In genomic region chr2:170127523-170127922, GRCm38 (mm10) we compare ENCODE assay signal across 11 mouse cellular contexts. TPM values are rescaled to one million over a fixed set of nuclear protein-coding genes. Genes with fewer than 3 reads are reported as not detected.
DNase-seq lines count a peak whose midpoint lies in the region; ATAC-seq and TF ChIP-seq lines count a peak whose summit lies in the region.
"Had no signal": no experiment of that assay in that cellular context is flagged by ENCODE, and none has a peak within 500 bp of the region (broad histone marks: within the 10 kb centered on the region; RNA-seq: fewer than 3 reads in every experiment).

No protein-coding gene starts in this region.

- no peak for TF ChIP-seq EP300 in MEL (IDR thresholded peaks at IDR 0.05; ENCODE audit: low read depth in 1 of 2, low read length in 2 of 2)

- no peaks in the 10 kb centered on the region for H3K9me3 ChIP-seq in forebrain, embryonic 13.5 days (replicated peaks)
- no peaks in the 10 kb centered on the region for H3K9me3 ChIP-seq in forebrain, embryonic 14.5 days (replicated peaks; ENCODE audit: control insufficient read depth, low read length)
- H3K9me3 ChIP-seq in lung, embryonic 14.5 days (ENCODE audit: low read depth, low read length) = no peaks in the 10 kb centered on the region
- no peaks in the 10 kb centered on the region for H3K9me3 ChIP-seq in MEL (replicated peaks; ENCODE audit: insufficient read depth, low read length)
- no peaks in the 10 kb centered on the region for H3K9me3 ChIP-seq in liver, embryonic 16.5 days (replicated peaks; ENCODE audit: control insufficient read depth, low read length)

- TF ChIP-seq CTCF in lung, embryonic 14.5 days (IDR thresholded peaks at IDR 0.05; ENCODE audit: low read depth) = no peak
- TF ChIP-seq CTCF in MEL (IDR thresholded peaks at IDR 0.05 in 2 of 3, conservative IDR thresholded peaks at IDR 0.05 in 1 of 3; ENCODE audit: control insufficient read depth in 1 of 3, insufficient read depth in 1 of 3, low read depth in 2 of 3, low read length in 3 of 3, poor library complexity in 1 of 3, severe bottlenecking in 1 of 3) = no peak

- no peak for DNase-seq in forebrain, embryonic 14.5 days (ENCODE audit: low spot score)
- no peak for DNase-seq in lung, embryonic 14.5 days
- no peak for DNase-seq in lung, postnatal 4 days
- DNase-seq in MEL (ENCODE audit: low read depth, low spot score) = no peak
- no peak for DNase-seq in left cerebral cortex, postnatal 10 days (ENCODE audit: extremely low spot score in 1 of 2, low spot score in 2 of 2)
- no peak for DNase-seq in layer of hippocampus, adult 18-20 months (ENCODE audit: low spot score in 2 of 2)
- DNase-seq: cerebellum, adult 9-11 months; heart, adult 18-20 months; layer of hippocampus, adult 9-11 months had no signal

- no peak for TF ChIP-seq RAD21 in MEL (IDR thresholded peaks at IDR 0.05; ENCODE audit: low read depth, low read length)

- ATAC-seq in forebrain, embryonic 13.5 days = no peak
- ATAC-seq in forebrain, embryonic 14.5 days = no peak
- ATAC-seq in lung, embryonic 14.5 days (ENCODE audit: insufficient read depth) = no peak
- ATAC-seq in liver, embryonic 16.5 days (ENCODE audit: low read depth) = no peak

- TF ChIP-seq POLR2A in MEL (IDR thresholded peaks at IDR 0.05; ENCODE audit: control insufficient read depth in 1 of 2, insufficient read depth in 1 of 2, low read depth in 1 of 2, low read length in 2 of 2, poor library complexity in 1 of 2) = no peak

- H3K27ac ChIP-seq in forebrain, embryonic 13.5 days = no peak overlapping the region
- no peak overlapping the region for H3K27ac ChIP-seq in forebrain, embryonic 14.5 days (ENCODE audit: low read depth, low read length)
- H3K27ac ChIP-seq in lung, embryonic 14.5 days (ENCODE audit: low read depth) = 0 out of 2 replicates have a peak overlapping the region, but pooled peaks have one; percentile 8
- peak overlapping the region; percentile 96 for H3K27ac ChIP-seq in MEL (ENCODE audit: control insufficient read depth, low read depth, low read length)
- H3K27ac ChIP-seq in liver, embryonic 16.5 days (ENCODE audit: low read length) = peak overlapping the region; percentile 90

- peaks cover 52% of the 10 kb centered on the region for H3K4me1 ChIP-seq in forebrain, embryonic 13.5 days
- peaks cover 21% of the 10 kb centered on the region for H3K4me1 ChIP-seq in forebrain, embryonic 14.5 days (ENCODE audit: control insufficient read depth, insufficient read depth, low read length)
- H3K4me1 ChIP-seq in lung, embryonic 14.5 days (ENCODE audit: insufficient read depth) = peaks cover 22% of the 10 kb centered on the region; the same call in 1 of the 2 replicates
- H3K4me1 ChIP-seq in MEL (ENCODE audit: control insufficient read depth in 1 of 2, insufficient read depth in 2 of 2, low read length in 2 of 2) = peaks cover 26 to 28% of the 10 kb centered on the region in 2 experiments
- H3K4me1 ChIP-seq in liver, embryonic 16.5 days (ENCODE audit: control insufficient read depth, low read depth, low read length) = peaks cover 61% of the 10 kb centered on the region

- H3K4me3 ChIP-seq in forebrain, embryonic 13.5 days = no peak overlapping the region
- no peak overlapping the region for H3K4me3 ChIP-seq in forebrain, embryonic 14.5 days (ENCODE audit: low read depth, low read length)
- H3K4me3 ChIP-seq in lung, embryonic 14.5 days (ENCODE audit: low read depth, low read length) = no peak overlapping the region
- no peak overlapping the region for H3K4me3 ChIP-seq in MEL (ENCODE audit: control insufficient read depth in 1 of 2, insufficient read depth in 1 of 2, low read depth in 2 of 2, low read length in 2 of 2)
- no peak overlapping the region for H3K4me3 ChIP-seq in liver, embryonic 16.5 days (ENCODE audit: low read depth, low read length)

- intact Hi-C loops in left cerebral cortex, postnatal 10 days (cut with DNase I) = no loop called here

- H3K9ac ChIP-seq in forebrain, embryonic 13.5 days = no peak overlapping the region
- H3K9ac ChIP-seq in forebrain, embryonic 14.5 days (ENCODE audit: low read length) = no peak overlapping the region
- H3K9ac ChIP-seq in lung, embryonic 14.5 days = no peak overlapping the region
- H3K9ac ChIP-seq in MEL (ENCODE audit: control insufficient read depth, low read depth, low read length, poor library complexity, severe bottlenecking) = peak overlapping the region; percentile 31
- H3K9ac ChIP-seq in liver, embryonic 16.5 days (ENCODE audit: low read depth, low read length) = no peak overlapping the region

- peaks cover 50% of the 10 kb centered on the region for H3K79me2 ChIP-seq in MEL (ENCODE audit: control insufficient read depth, insufficient read depth, low read length, poor library complexity)

- H3K36me3 ChIP-seq in forebrain, embryonic 13.5 days (ENCODE audit: poor library complexity, severe bottlenecking) = 0 out of 2 replicates have a peak, but pooled peaks cover 11% of the 10 kb centered on the region
- 0 out of 2 replicates have a peak, but pooled peaks cover 3% of the 10 kb centered on the region for H3K36me3 ChIP-seq in forebrain, embryonic 14.5 days (ENCODE audit: control insufficient read depth, insufficient read depth, low read length)
- peaks cover 5% of the 10 kb centered on the region; the same call in 1 of the 2 replicates for H3K36me3 ChIP-seq in lung, embryonic 14.5 days (ENCODE audit: insufficient read depth)
- peaks cover 5 to 37% of the 10 kb centered on the region in 2 experiments for H3K36me3 ChIP-seq in MEL (ENCODE audit: control insufficient read depth in 1 of 2, insufficient read depth in 2 of 2, low read length in 2 of 2)
- 0 out of 2 replicates have a peak, but pooled peaks cover 3% of the 10 kb centered on the region for H3K36me3 ChIP-seq in liver, embryonic 16.5 days (ENCODE audit: control insufficient read depth, insufficient read depth)

- 27% methylated on average over 3 of the region's 3 CpGs for WGBS in forebrain, embryonic 13.5 days
- 31% methylated on average over 3 of the region's 3 CpGs for WGBS in forebrain, embryonic 14.5 days
- WGBS in lung, embryonic 14.5 days = 58% methylated on average over 3 of the region's 3 CpGs
- 21% methylated on average over 3 of the region's 3 CpGs for WGBS in liver, embryonic 16.5 days (ENCODE audit: insufficient replicate concordance)

- H3K4me2 ChIP-seq in forebrain, embryonic 13.5 days = peak overlapping the region; percentile 74; the same call in 1 of the 2 replicates
- no peak overlapping the region for H3K4me2 ChIP-seq in forebrain, embryonic 14.5 days (ENCODE audit: low read length)
- peak overlapping the region; percentile 35 for H3K4me2 ChIP-seq in lung, embryonic 14.5 days
- peak overlapping the region; percentile 92 for H3K4me2 ChIP-seq in liver, embryonic 16.5 days (ENCODE audit: low read depth, low read length)

- H3K27me3 ChIP-seq in forebrain, embryonic 13.5 days = no peaks in the 10 kb centered on the region
- no peaks in the 10 kb centered on the region for H3K27me3 ChIP-seq in forebrain, embryonic 14.5 days (replicated peaks; ENCODE audit: control insufficient read depth, insufficient read depth, low read length)
- H3K27me3 ChIP-seq in lung, embryonic 14.5 days (ENCODE audit: insufficient read depth, low read length) = no peaks in the 10 kb centered on the region
- no peaks in the 10 kb centered on the region for H3K27me3 ChIP-seq in MEL (ENCODE audit: control insufficient read depth in 1 of 2, insufficient read depth in 2 of 2, low read length in 2 of 2)
- no peaks in the 10 kb centered on the region for H3K27me3 ChIP-seq in liver, embryonic 16.5 days (ENCODE audit: control insufficient read depth, insufficient read depth, low read depth, low read length)

TF ChIP-seq in MEL, 35 proteins besides CTCF, POLR2A, EP300 and RAD21:
- no peak for TF ChIP-seq MAFK (IDR thresholded peaks at IDR 0.05; ENCODE audit: borderline replicate concordance, low read depth, low read length)
- TF ChIP-seq USF1 (IDR thresholded peaks at IDR 0.05; ENCODE audit: low read depth, low read length) = peak; percentile 41; the same call in 1 of the 2 replicates
- TF ChIP-seq CHD2 (IDR thresholded peaks at IDR 0.05; ENCODE audit: low read length) = no peak; the same call in 1 of the 2 replicates
- no peak for TF ChIP-seq BHLHE40 (IDR thresholded peaks at IDR 0.05; ENCODE audit: borderline replicate concordance, low read depth, low read length)
- peak; percentile 67; the same call in 1 of the 2 replicates for TF ChIP-seq MYC (IDR thresholded peaks at IDR 0.05; ENCODE audit: low read depth, low read length)
- TF ChIP-seq MAX (IDR thresholded peaks at IDR 0.05; ENCODE audit: low read length) = peak; percentile 45; the same call in 1 of the 2 replicates
- no peak for TF ChIP-seq ZC3H11A (IDR thresholded peaks at IDR 0.05; ENCODE audit: low read depth, low read length)
- TF ChIP-seq GATA1 (IDR thresholded peaks at IDR 0.05; ENCODE audit: low read depth, low read length) = 0 out of 2 replicates have a peak, but pooled peaks have one; percentile 26
- no peak for TF ChIP-seq POLR2AphosphoS2 (IDR thresholded peaks at IDR 0.05; ENCODE audit: low read length)
- no peak for TF ChIP-seq POLR2AphosphoS5 (IDR thresholded peaks at IDR 0.05; ENCODE audit: borderline replicate concordance, low read depth, low read length)
- TF ChIP-seq SIN3A (IDR thresholded peaks at IDR 0.05; ENCODE audit: low read length) = no peak
- TF ChIP-seq TBP (IDR thresholded peaks at IDR 0.05; ENCODE audit: low read depth, low read length) = no peak
- no peak for TF ChIP-seq ZKSCAN1 (IDR thresholded peaks at IDR 0.05; ENCODE audit: low read depth, low read length)
- TF ChIP-seq JUND (IDR thresholded peaks at IDR 0.05; ENCODE audit: low read depth, low read length) = no peak
- TF ChIP-seq TAL1 (IDR thresholded peaks at IDR 0.05; ENCODE audit: low read length) = peak; percentile 20; the same call in 1 of the 2 replicates
- TF ChIP-seq USF2 (IDR thresholded peaks at IDR 0.05; ENCODE audit: borderline replicate concordance in 1 of 2, insufficient read depth in 1 of 2, low read depth in 1 of 2, low read length in 2 of 2) = no peak
- TF ChIP-seq MXI1 (IDR thresholded peaks at IDR 0.05; ENCODE audit: low read depth, low read length) = 0 out of 2 replicates have a peak, but pooled peaks have one; percentile 46
- no peak for TF ChIP-seq GABPA (IDR thresholded peaks at IDR 0.05; ENCODE audit: low read depth, low read length)

RNA-seq across cellular contexts. Expression of gene Zfp217, which starts 20.4 kb away (rescaled TPM):
- polyA plus RNA-seq in forebrain, embryonic 13.5 days (2015; fragmentation: Nextera tagmentation; extraction: Ambion mirVana) = 2.5 and 2.6 TPM in 2 replicates
- polyA plus RNA-seq in forebrain, embryonic 14.5 days (2014; fragmentation: Nextera tagmentation; extraction: Ambion mirVana) = 1.7 and 1.8 TPM in 2 replicates
- 4.9 and 6.0 TPM in 2 replicates for polyA plus RNA-seq in lung, embryonic 14.5 days (2014; fragmentation: Nextera tagmentation; extraction: Ambion mirVana)
- total RNA-seq in MEL (2012; rRNA removed) = 21.7 and 29.3 TPM in 2 replicates
- polyA plus RNA-seq in MEL (2012; ENCODE audit: insufficient read depth in 1 of 2, insufficient read length in 2 of 2, low read depth in 1 of 2, low replicate concordance in 2 of 2, missing spikeins in 1 of 2) = 10 to 100 TPM; 25.5 to 34.9 TPM
- polyA plus RNA-seq in liver, embryonic 16.5 days (2015; fragmentation: Nextera tagmentation; extraction: Ambion mirVana) = 4.2 and 5.7 TPM in 2 replicates
- total RNA-seq in left cerebral cortex, postnatal 10 days (2021) = 1 to 10 TPM; 4.1 TPM
- 1 to 10 TPM; 4.2 TPM for total RNA-seq in layer of hippocampus, adult 18-20 months (2021)

Comparison
In these comparisons a context has a peak if more than half of its experiments do, and no peak if none do; other contexts are left out.
1. H3K27ac ChIP-seq: peak in lung, embryonic 14.5 days (single experiment), MEL (single experiment) and liver, embryonic 16.5 days (single experiment); none in forebrain, embryonic 13.5 days (single experiment) and forebrain, embryonic 14.5 days (single experiment).